Mouse (Mus musculus): ENCODE results near the gene Traf3.

The Traf3 gene

GRCm38 (mm10) chr12:111303702-111304337 is 137.7 kb downstream of the Traf3 start:
- in situ Hi-C loops (cut with MboI, MseI), result no loop called here

DNA sequence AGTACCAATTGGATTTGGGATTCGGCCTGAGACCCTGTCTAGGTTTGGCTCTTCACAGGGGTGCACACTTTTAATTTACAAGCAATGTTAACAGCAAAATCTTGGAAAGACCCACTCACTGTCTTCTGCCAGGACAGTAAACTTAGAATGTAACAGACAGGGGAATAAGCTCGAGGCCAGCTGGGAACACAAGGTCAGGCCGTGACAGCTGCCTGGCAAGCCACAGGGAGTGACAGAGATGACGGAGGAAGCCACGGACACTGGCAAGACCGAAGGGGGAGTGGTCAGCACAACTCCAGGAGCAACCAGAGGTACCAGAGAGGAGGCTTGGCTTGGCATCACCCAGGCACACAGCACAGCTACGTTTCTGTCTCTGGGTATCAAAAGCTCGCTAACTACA is 140.7 kb downstream of the Traf3 start:
- in situ Hi-C loops (cut with MboI, MseI), result no loop called here

- in situ Hi-C loops (cut with MboI, MseI), result no loop called here
These were observed 143.1 kb downstream of the Traf3 start for GRCm38 (mm10) chr12:111309256-111309655.

- in situ Hi-C loops (cut with MboI, MseI), result no loop called here
These were observed 143.8 kb downstream of the Traf3 start for GRCm38 (mm10) chr12:111309931-111310330.

DNA sequence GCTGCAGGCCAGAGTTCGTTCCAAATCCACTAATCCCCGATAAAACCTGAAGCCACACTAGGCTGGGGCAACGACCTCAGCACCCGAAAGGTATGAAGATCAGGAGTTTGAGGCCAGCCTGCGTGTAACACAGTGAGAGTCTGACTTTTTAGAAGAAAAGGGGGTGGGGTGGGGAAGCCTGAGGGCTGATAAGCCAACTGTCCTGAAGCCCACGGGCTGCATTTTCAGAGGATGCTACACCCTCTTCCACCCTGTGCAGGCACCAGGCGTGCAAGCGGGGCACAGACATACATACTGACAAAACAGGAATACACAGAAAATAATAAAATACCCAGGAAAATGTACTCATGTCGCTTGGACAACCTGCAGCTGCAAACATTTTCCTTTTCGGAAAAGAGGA is 145.6 kb downstream of the Traf3 start:
- in situ Hi-C loops (cut with MboI, MseI), result no loop called here

GRCm38 (mm10) chr12:111314273-111314672 is 148.1 kb downstream of the Traf3 start:
- in situ Hi-C loops (cut with MboI, MseI), result no loop called here

All from T-helper 17 cell (primary cell).